Mouse (Mus musculus) frontal cortex, adult (tissue): ENCODE data around the gene Deaf1.

Experiments
- ATAC-seq: cut with Nextera tagmentation; 2 replicates; pipeline ENCODE4 v1.9.2; 2017; ENCODE audit warnings: mild to moderate bottlenecking, moderate library complexity, mixed read lengths; ENCODE audit not compliant: low TSS enrichment

Deaf1 gene

DNA sequence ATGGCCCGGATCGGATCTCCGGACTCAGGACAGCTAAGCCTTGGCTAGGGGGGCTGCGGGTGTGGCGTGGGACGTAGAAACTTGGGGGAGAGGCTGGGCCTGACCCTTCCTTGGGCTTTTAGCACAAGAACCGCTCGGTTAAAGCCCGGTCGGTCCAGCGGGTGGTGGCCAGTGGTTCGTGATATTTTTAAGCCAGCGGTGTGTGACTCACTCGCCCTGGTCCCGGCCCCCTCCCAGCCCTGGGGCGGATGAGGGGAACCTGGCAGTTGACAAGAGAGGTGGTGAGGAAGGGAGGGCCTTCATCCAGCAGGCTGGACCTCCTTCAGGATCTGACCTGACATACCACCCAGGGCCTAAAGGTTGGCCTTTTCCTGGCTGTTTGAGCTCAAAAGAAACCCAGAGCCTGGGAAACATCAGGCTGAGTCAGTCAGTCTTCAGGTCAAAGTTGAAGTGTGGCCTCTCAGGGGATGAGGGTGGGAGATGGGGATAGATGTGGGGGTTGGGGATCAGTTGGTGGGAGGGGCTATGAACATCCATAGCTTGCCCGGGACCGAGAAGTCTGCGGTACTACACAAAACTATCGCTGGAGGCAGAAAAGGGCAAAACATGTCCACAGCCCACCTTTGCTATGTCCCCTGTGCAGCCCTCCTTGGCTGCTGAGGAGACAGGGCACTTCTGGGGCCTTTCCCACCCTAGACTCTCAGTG lies 11.9 kb upstream of the Deaf1 start:
- no peak for ATAC-seq

- no peak for ATAC-seq
Measured at GRCm38 (mm10) chr7:141338576-141339131, 11.2 kb upstream of the Deaf1 start, which contains the start of gene Eps8l2. Gene Eps8l2, plus strand, starts transcription at chr7:141338880.

- no peak for ATAC-seq
Measured at GRCm38 (mm10) chr7:141337716-141338416, 10.4 kb upstream of the Deaf1 start.

- ATAC-seq = no peak
Measured at GRCm38 (mm10) chr7:141336296-141336695, 8.8 kb upstream of the Deaf1 start.

GRCm38 (mm10) chr7:141335682-141336081 lies 8.2 kb upstream of the Deaf1 start:
- ATAC-seq = peak; percentile 50

DNA sequence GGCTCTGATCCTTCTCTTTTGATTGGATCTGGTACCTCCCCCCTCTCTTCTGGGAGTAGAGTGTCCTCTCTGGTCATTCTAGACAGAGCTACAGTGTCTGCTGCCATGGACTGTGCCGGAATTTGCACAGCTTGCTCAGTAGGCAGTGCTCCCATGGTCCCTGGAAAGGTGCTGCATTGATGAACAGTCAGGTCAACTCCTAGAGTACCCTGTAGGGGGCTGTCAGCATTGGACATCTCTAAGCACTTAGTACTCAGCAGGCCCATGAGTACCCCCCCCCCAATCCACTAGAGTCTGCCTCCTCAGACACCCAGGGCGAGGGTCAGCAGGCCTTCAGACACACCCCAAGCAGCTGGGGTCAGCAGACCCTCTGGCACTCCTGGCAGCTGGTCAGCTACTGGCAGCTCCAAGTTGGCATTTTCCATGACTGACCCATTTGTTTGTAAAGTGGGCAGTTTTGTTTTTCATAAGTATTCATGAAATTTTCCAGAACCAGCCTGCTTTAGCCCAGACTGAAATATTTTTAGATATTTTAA lies 7.6 kb upstream of the Deaf1 start:
- 0 out of 2 replicates have a peak, but pooled peaks have one; percentile 14 for ATAC-seq

- ATAC-seq = no peak
Measured at GRCm38 (mm10) chr7:141331990-141332389, 4.5 kb upstream of the Deaf1 start.

DNA sequence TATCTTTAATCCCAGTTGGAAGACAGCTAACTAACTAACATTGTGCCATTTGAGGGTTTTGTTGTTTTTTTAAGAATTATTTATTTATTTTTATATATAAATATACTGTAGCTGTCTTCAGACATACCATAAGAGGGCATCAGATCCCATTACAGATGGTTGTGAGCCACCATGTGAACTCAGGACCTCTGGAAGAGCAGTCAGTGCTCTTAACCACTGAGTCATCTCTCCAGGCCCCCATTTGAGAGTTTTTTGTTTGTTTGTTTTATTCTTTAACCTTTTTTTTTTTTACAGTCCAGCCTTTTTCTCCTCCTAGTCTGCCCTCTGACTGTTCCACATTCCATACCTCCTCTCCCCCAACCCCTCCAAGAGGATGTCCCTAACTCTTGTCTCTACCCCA lies 3.2 kb upstream of the Deaf1 start:
- ATAC-seq = no peak

DNA sequence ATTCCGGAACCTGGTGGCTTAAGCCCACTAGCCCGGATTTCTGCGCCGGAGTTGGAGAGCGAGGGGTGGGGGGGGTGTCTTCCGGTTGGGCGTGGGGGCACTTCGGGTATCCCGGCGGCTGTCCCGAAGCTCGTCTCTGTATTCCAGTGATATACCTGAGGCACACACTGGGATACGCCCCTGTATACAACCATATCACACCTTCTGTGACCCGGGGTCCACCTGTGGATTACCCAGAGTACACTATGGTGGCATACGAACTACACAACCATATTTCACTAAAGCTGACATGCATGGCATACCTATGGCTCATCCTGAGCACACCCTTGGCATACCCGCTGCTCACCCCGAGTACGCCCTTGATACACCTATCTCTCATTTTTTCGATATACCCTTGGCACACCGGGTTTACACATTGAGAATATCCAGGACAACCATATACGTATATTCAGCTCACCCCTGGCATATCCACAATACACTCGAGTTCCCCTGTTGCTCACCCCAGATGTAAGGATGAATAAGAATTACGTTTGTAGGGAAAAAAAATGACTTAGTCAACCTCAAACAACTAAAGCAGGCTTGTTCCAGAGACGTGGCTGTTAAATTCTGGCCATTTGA lies 992 bp upstream of the Deaf1 start:
- ATAC-seq = peak; percentile 5; the same call in 1 of the 2 replicates

DNA sequence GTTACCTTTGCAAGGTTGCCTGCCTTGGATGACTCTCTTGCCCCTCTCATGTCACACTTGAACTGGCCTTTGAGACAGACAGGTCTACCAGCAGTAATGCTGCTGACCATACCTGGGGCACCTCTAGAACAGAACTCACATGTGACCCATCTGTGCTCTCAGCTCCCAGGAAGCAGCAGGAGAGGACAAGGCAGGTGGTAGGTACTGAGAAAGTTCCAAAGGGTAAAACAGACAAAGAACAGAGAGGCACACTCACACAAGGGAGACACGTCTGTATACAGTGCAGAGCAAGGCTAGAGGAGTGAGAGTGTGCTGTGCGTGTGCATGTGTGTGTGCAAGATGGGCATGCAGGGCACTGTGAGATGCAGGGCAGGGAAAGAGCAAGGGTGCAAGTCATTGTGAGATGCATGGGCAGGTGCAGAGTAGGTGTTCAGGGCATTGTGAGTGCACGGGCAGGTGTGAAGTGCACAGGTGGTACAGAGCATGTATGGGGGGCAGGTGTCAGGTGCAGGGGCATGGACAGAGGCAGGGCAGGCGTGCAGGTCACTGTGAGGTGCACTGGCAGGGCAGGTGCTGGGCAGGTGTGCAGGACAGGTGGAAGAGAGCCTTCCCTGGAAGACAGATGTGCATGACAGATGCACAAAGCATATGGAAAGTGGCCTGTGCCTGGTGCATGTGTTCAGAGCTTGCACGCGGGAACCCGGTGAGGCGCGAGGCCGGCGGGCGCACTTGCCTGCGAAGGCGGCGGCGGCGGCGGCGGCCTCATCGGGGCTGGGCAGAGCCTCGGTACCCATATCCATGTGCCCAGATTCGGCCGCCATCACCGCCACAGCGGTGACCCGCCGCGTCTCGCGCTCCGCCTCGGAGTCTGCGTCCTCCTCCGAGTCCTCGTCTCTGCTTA lies 694 bp downstream of the Deaf1 start:
- ATAC-seq = no peak; the same call in 1 of the 2 replicates

DNA sequence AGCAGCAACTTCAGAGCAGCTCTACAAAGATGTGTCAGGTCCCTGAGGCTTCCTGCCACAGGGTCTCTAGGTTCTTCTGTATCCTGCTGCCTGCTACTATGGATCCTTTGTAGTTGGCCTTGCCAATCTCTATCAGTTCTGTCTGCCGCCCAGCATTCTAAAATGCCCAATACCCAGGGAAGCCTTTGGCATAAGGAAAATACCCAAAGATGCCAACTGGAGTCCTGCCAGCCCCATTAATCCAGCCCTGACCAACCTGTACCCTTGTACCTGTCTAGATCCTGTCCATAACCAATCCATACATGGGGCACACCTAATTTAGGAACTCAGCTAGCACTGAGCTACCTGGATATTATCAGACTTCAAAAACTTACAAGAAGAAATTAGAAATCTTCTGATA lies 2.8 kb downstream of the Deaf1 start:
- no peak for ATAC-seq

- ATAC-seq = no peak
Measured at GRCm38 (mm10) chr7:141319446-141319845, 8.0 kb downstream of the Deaf1 start.

GRCm38 (mm10) chr7:141317619-141318132 lies 9.8 kb downstream of the Deaf1 start:
- ATAC-seq = no peak

GRCm38 (mm10) chr7:141315974-141316373 lies 11.5 kb downstream of the Deaf1 start:
- peak; percentile 87 for ATAC-seq

DNA sequence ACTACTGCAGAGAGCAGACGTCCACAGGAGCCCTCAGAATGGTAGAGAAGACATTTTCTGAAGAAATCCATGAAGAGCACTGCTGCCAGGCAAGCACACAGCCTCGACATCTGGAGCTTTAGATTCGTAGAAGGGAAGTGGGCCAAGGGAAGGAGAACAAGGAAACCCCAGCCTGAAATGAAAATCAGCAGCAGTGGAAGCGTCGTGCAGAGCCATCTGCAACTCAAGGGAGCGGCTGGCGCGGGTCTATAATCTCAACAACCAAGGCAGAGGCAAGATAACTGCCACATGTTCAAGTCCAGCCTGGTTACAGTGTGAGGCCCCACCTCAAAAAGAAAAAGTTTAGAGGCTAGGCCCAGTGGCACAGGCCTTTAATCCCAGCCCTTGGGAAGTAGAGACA lies 12.4 kb downstream of the Deaf1 start:
- ATAC-seq = 0 out of 2 replicates have a peak, but pooled peaks have one; percentile 29

DNA sequence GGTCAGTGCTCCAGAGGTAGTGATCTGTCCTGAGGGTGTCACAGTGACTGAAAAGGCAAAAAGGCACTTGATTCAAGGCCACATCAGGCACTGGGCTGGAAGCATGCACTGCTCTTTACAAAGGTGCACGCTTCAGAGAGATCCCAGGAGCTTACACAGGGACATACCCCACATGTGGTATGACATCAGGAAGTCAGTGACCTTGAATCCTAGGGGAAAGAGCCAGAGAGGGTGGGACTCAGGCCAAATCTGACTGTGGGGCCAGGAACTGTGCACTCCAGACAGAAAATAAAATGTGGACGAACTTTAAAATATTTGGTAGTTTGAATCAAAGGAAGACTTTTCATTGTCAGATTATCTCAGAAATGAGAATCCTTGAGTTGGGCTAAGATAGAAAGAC lies 13.1 kb downstream of the Deaf1 start:
- no peak for ATAC-seq

DNA sequence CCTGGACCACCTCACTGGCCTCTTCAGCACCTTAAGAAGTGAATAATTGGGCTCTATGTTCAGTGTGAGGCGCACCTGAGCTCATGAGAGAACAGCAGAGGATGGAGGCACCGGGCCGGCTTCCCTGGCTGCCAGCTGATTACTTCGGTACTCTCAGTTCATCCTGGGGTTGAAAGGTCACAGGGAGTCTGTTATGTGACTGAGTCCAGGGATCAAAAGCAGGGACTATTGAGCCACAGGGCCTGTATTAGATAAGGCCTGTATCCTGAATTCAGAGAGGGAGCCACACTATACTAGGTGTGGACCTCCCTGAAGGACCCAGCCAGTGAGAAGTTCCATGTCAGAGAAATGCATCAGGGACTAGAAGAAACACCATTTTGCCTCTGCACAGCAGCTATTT lies 23.0 kb downstream of the Deaf1 start:
- no peak for ATAC-seq

- no peak for ATAC-seq
Measured at GRCm38 (mm10) chr7:141302702-141303268, 24.7 kb downstream of the Deaf1 start.

- no peak for ATAC-seq
Measured at GRCm38 (mm10) chr7:141301386-141301785, 26.1 kb downstream of the Deaf1 start.

- no peak for ATAC-seq
Measured at GRCm38 (mm10) chr7:141299175-141299574, 28.3 kb downstream of the Deaf1 start.
